8 mouse cellular contexts compared by ENCODE assay signal in genomic region chr15:89429352-89430221, GRCm38 (mm10). TPM values are rescaled to one million over a fixed set of nuclear protein-coding genes. Genes with fewer than 3 reads are reported as not detected.
DNase-seq lines count a peak whose midpoint lies in the region; ATAC-seq and TF ChIP-seq lines count a peak whose summit lies in the region.

TSS of gene C730034F03Rik (plus strand) at chr15:89429589.
TSS of gene Gm44502 (minus strand) at chr15:89429696.
TSS of gene Chkb (minus strand) at chr15:89429908.

- peak; percentile 95 for ATAC-seq in forebrain, postnatal 0 days
- peak; percentile 94 for ATAC-seq in lung, embryonic 15.5 days (ENCODE audit: borderline replicate concordance, extremely low read depth, low FRiP score, low TSS enrichment)

- no peak for TF ChIP-seq CTCF in MEL (IDR thresholded peaks at IDR 0.05 in 2 of 3, conservative IDR thresholded peaks at IDR 0.05 in 1 of 3; ENCODE audit: control insufficient read depth in 1 of 3, insufficient read depth in 1 of 3, low read depth in 2 of 3, low read length in 3 of 3, poor library complexity in 1 of 3, severe bottlenecking in 1 of 3)
- TF ChIP-seq CTCF in cerebellum, adult 2 months (IDR thresholded peaks at IDR 0.05; ENCODE audit: borderline replicate concordance, insufficient read depth, low read depth, low read length), result no peak
- no peak; the same call in 1 of the 2 replicates for TF ChIP-seq CTCF in forebrain, postnatal 0 days (IDR thresholded peaks at IDR 0.05; ENCODE audit: low read depth)

- DNase-seq in MEL (ENCODE audit: low read depth, low spot score), result peak; percentile 95
- peak; percentile 94 to 97 for DNase-seq in cerebellum, adult 2 months
- peak; percentile 95 for DNase-seq in forebrain, postnatal 0 days
- DNase-seq in heart, postnatal 4 days, result peak; percentile 94
- peak; percentile 94 to 96 for DNase-seq in layer of hippocampus, adult 8-10 months (ENCODE audit: low spot score in 2 of 2)
- DNase-seq in ovary, adult 18-20 months (ENCODE audit: low spot score), result peak; percentile 90
- DNase-seq in thymus, postnatal 0 days (ENCODE audit: low spot score), result peak; percentile 93

- H3K27ac ChIP-seq in MEL (ENCODE audit: control insufficient read depth, low read depth, low read length), result peak within 1 kb of the TSS; percentile 94
- H3K27ac ChIP-seq in cerebellum, adult 2 months (ENCODE audit: insufficient read depth, low read length), result peak within 1 kb of the TSS; percentile 77
- peak within 1 kb of the TSS; percentile 89 for H3K27ac ChIP-seq in forebrain, postnatal 0 days (ENCODE audit: low read depth, low read length)
- H3K27ac ChIP-seq in lung, embryonic 15.5 days, result peak within 1 kb of the TSS; percentile 97

- under 1% methylated on average over 70 of the region's 70 CpGs for WGBS in cerebellum, adult 2 months
- under 1% methylated on average over 70 of the region's 70 CpGs for WGBS in forebrain, postnatal 0 days
- WGBS in lung, embryonic 15.5 days, result under 1% methylated on average over 70 of the region's 70 CpGs

- peak within 1 kb of the TSS; percentile 75 to 84 for H3K4me3 ChIP-seq in MEL (ENCODE audit: control insufficient read depth in 1 of 2, insufficient read depth in 1 of 2, low read depth in 2 of 2, low read length in 2 of 2)
- H3K4me3 ChIP-seq in cerebellum, adult 2 months (replicated peaks; ENCODE audit: insufficient read depth, low read depth, low read length), result peak within 1 kb of the TSS; percentile 76
- peak within 1 kb of the TSS; percentile 65 for H3K4me3 ChIP-seq in forebrain, postnatal 0 days (ENCODE audit: low read depth, low read length)
- H3K4me3 ChIP-seq in lung, embryonic 15.5 days, result peak within 1 kb of the TSS; percentile 77

- H3K4me1 ChIP-seq in MEL (ENCODE audit: control insufficient read depth in 1 of 2, insufficient read depth in 2 of 2, low read length in 2 of 2), result peaks cover 0 to 9% of the 10 kb centered on the region in 2 experiments; a peak in 1 of 4 replicates
- H3K4me1 ChIP-seq in cerebellum, adult 2 months (ENCODE audit: control insufficient read depth, insufficient read depth, low read length), result peaks cover 6% of the 10 kb centered on the region; the same call in 1 of the 2 replicates
- H3K4me1 ChIP-seq in forebrain, postnatal 0 days (ENCODE audit: insufficient read depth), result peaks cover 10% of the 10 kb centered on the region; the same call in 1 of the 2 replicates
- H3K4me1 ChIP-seq in lung, embryonic 15.5 days, result peaks cover 13% of the 10 kb centered on the region

- no peak; a peak in 2 of 4 replicates for TF ChIP-seq EP300 in MEL (IDR thresholded peaks at IDR 0.05; ENCODE audit: low read depth in 1 of 2, low read length in 2 of 2)

- H3K4me2 ChIP-seq in forebrain, postnatal 0 days (ENCODE audit: low read depth), result peak within 1 kb of the TSS; percentile 95
- peak within 1 kb of the TSS; percentile 88 for H3K4me2 ChIP-seq in lung, embryonic 15.5 days

- H3K9ac ChIP-seq in MEL (ENCODE audit: control insufficient read depth, low read depth, low read length, poor library complexity, severe bottlenecking), result peak within 1 kb of the TSS; percentile 88
- peak within 1 kb of the TSS; percentile 74 for H3K9ac ChIP-seq in forebrain, postnatal 0 days
- peak within 1 kb of the TSS; percentile 78 for H3K9ac ChIP-seq in lung, embryonic 15.5 days

- TF ChIP-seq RAD21 in MEL (IDR thresholded peaks at IDR 0.05; ENCODE audit: low read depth, low read length), result no peak

- H3K79me2 ChIP-seq in MEL (ENCODE audit: control insufficient read depth, insufficient read depth, low read length, poor library complexity), result no peaks in the 10 kb centered on the region; the same call in 1 of the 2 replicates

- peaks cover 0 to 5% of the 10 kb centered on the region in 2 experiments; a peak in 2 of 4 replicates for H3K36me3 ChIP-seq in MEL (ENCODE audit: control insufficient read depth in 1 of 2, insufficient read depth in 2 of 2, low read length in 2 of 2)
- peaks cover 23% of the 10 kb centered on the region for H3K36me3 ChIP-seq in forebrain, postnatal 0 days (ENCODE audit: insufficient read depth)
- peaks cover 20% of the 10 kb centered on the region for H3K36me3 ChIP-seq in lung, embryonic 15.5 days

- no peaks in the 10 kb centered on the region for H3K9me3 ChIP-seq in MEL (replicated peaks; ENCODE audit: insufficient read depth, low read length)
- no peaks in the 10 kb centered on the region for H3K9me3 ChIP-seq in forebrain, postnatal 0 days (ENCODE audit: low read length)
- no peaks in the 10 kb centered on the region for H3K9me3 ChIP-seq in lung, embryonic 15.5 days

- peak; percentile 60 to 79 for TF ChIP-seq POLR2A in MEL (IDR thresholded peaks at IDR 0.05; ENCODE audit: control insufficient read depth in 1 of 2, insufficient read depth in 1 of 2, low read depth in 1 of 2, low read length in 2 of 2, poor library complexity in 1 of 2)
- peak; percentile 83 for TF ChIP-seq POLR2A in cerebellum, adult 2 months (IDR thresholded peaks at IDR 0.05; ENCODE audit: borderline replicate concordance, insufficient read depth, low read length)

- H3K27me3 ChIP-seq in MEL (ENCODE audit: control insufficient read depth in 1 of 2, insufficient read depth in 2 of 2, low read length in 2 of 2), result no peaks in the 10 kb centered on the region
- H3K27me3 ChIP-seq in cerebellum, adult 2 months (ENCODE audit: control insufficient read depth, insufficient read depth, low read length), result no peaks in the 10 kb centered on the region
- no peaks in the 10 kb centered on the region for H3K27me3 ChIP-seq in forebrain, postnatal 0 days (ENCODE audit: insufficient read depth, low read length)
- H3K27me3 ChIP-seq in lung, embryonic 15.5 days, result no peaks in the 10 kb centered on the region

TF ChIP-seq in MEL, 35 proteins besides CTCF, POLR2A, EP300 and RAD21 (continues in another document):
- TF ChIP-seq UBTF (IDR thresholded peaks at IDR 0.05; ENCODE audit: borderline replicate concordance, insufficient read depth, low read depth, low read length) (no peak), USF2 (IDR thresholded peaks at IDR 0.05; ENCODE audit: borderline replicate concordance in 1 of 2, insufficient read depth in 1 of 2, low read depth in 1 of 2, low read length in 2 of 2) (0 out of 4 replicates have a peak, but pooled peaks of 1 of the 2 experiments have one; percentile 27), POLR2AphosphoS2 (IDR thresholded peaks at IDR 0.05; ENCODE audit: low read length) (peak; percentile 73), BHLHE40 (IDR thresholded peaks at IDR 0.05; ENCODE audit: borderline replicate concordance, low read depth, low read length) (peak; percentile 83), ETS1 (IDR thresholded peaks at IDR 0.05; ENCODE audit: low read depth, low read length) (peak; percentile 60; the same call in 1 of the 2 replicates), MEF2A (IDR thresholded peaks at IDR 0.05; ENCODE audit: extremely low read depth, insufficient replicate concordance, low read depth, low read length, poor library complexity, severe bottlenecking) (no peak), MAZ (IDR thresholded peaks at IDR 0.05; ENCODE audit: low read depth, low read length) (peak; percentile 45; the same call in 1 of the 2 replicates), E2F4 (IDR thresholded peaks at IDR 0.05; ENCODE audit: borderline replicate concordance, low read depth, low read length) (no peak), TCF12 (IDR thresholded peaks at IDR 0.05; ENCODE audit: low read depth, low read length) (peak; percentile 35; the same call in 1 of the 2 replicates), MAX (IDR thresholded peaks at IDR 0.05; ENCODE audit: low read length) (peak; percentile 64), MXI1 (IDR thresholded peaks at IDR 0.05; ENCODE audit: low read depth, low read length) (peak; percentile 69), ZMIZ1 (IDR thresholded peaks at IDR 0.05; ENCODE audit: low read depth, low read length) (peak; percentile 91), JUND (IDR thresholded peaks at IDR 0.05; ENCODE audit: low read depth, low read length) (no peak)

RNA-seq across cellular contexts. Expression of gene C730034F03Rik, which starts in this region (rescaled TPM):
- 2.5 and 3.8 TPM in 2 replicates for total RNA-seq in MEL (2012; rRNA removed)
- 1 to 10 TPM in 1 of 2 experiments, not detected in 1; 1.6 TPM for polyA plus RNA-seq in MEL (2012; ENCODE audit: insufficient read depth in 1 of 2, insufficient read length in 2 of 2, low read depth in 1 of 2, low replicate concordance in 2 of 2, missing spikeins in 1 of 2)
- 4.2 and 4.7 TPM in 2 replicates for polyA plus RNA-seq in cerebellum, adult 2 months (2012; rRNA removed)
- total RNA-seq in forebrain, postnatal 0 days (2014; rRNA removed), result 0.90 and 1.3 TPM in 2 replicates
- polyA plus RNA-seq in forebrain, postnatal 0 days (2015; fragmentation: Nextera tagmentation; extraction: Ambion mirVana), result 1.3 and 2.3 TPM in 2 replicates
- total RNA-seq in heart, postnatal 4 days (2021), result 1 to 10 TPM; 1.1 to 1.8 TPM
- total RNA-seq in layer of hippocampus, adult 8-10 months (2022), result 1 to 10 TPM; 2.6 to 3.4 (median 3.2) TPM
- polyA plus RNA-seq in lung, embryonic 15.5 days (2015; fragmentation: Nextera tagmentation; extraction: Ambion mirVana), result 2.3 and 2.4 TPM in 2 replicates
- polyA plus RNA-seq in thymus, postnatal 0 days (2015; fragmentation: Nextera tagmentation; extraction: Ambion mirVana), result 2.5 and 5.1 TPM in 2 replicates

RNA-seq across cellular contexts. Expression of gene Gm44502, which starts in this region (rescaled TPM):
- total RNA-seq in MEL (2012; rRNA removed), result not detected in 2 replicates
- polyA plus RNA-seq in MEL (2012; ENCODE audit: insufficient read depth in 1 of 2, insufficient read length in 2 of 2, low read depth in 1 of 2, low replicate concordance in 2 of 2, missing spikeins in 1 of 2), result not detected
- polyA plus RNA-seq in cerebellum, adult 2 months (2012; rRNA removed), result 0.15 and 0.51 TPM in 2 replicates
- 1.7 and 1.8 TPM in 2 replicates for total RNA-seq in forebrain, postnatal 0 days (2014; rRNA removed)
- not detected in 2 replicates for polyA plus RNA-seq in forebrain, postnatal 0 days (2015; fragmentation: Nextera tagmentation; extraction: Ambion mirVana)
- total RNA-seq in heart, postnatal 4 days (2021), result 10 to 100 TPM in 1 of 2 experiments, 1 to 10 TPM in 1; 2.1 to 11.6 TPM
- not detected for total RNA-seq in layer of hippocampus, adult 8-10 months (2022)
- 0.40 TPM in 1 of 2 replicates, not detected in the other for polyA plus RNA-seq in lung, embryonic 15.5 days (2015; fragmentation: Nextera tagmentation; extraction: Ambion mirVana)
- polyA plus RNA-seq in thymus, postnatal 0 days (2015; fragmentation: Nextera tagmentation; extraction: Ambion mirVana), result not detected in 2 replicates

RNA-seq across cellular contexts. Expression of gene Chkb, which starts in this region (rescaled TPM):
- 19.3 and 19.5 TPM in 2 replicates for total RNA-seq in MEL (2012; rRNA removed)
- polyA plus RNA-seq in MEL (2012; ENCODE audit: insufficient read depth in 1 of 2, insufficient read length in 2 of 2, low read depth in 1 of 2, low replicate concordance in 2 of 2, missing spikeins in 1 of 2), result 10 to 100 TPM in 1 of 2 experiments, not detected in 1; 51.3 TPM
- 101 and 102 TPM in 2 replicates for polyA plus RNA-seq in cerebellum, adult 2 months (2012; rRNA removed)
- total RNA-seq in forebrain, postnatal 0 days (2014; rRNA removed), result 56.9 and 59.9 TPM in 2 replicates
- 78.2 and 92.4 TPM in 2 replicates for polyA plus RNA-seq in forebrain, postnatal 0 days (2015; fragmentation: Nextera tagmentation; extraction: Ambion mirVana)
- total RNA-seq in heart, postnatal 4 days (2021), result 10 to 100 TPM; 68.2 to 94.0 TPM
- 10 to 100 TPM; 42.9 to 50.3 (median 46.2) TPM for total RNA-seq in layer of hippocampus, adult 8-10 months (2022)
- polyA plus RNA-seq in lung, embryonic 15.5 days (2015; fragmentation: Nextera tagmentation; extraction: Ambion mirVana), result 51.3 and 57.9 TPM in 2 replicates
- polyA plus RNA-seq in thymus, postnatal 0 days (2015; fragmentation: Nextera tagmentation; extraction: Ambion mirVana), result 62.6 and 70.8 TPM in 2 replicates

Comparison
In these comparisons a context has a peak if more than half of its experiments do, and no peak if none do; other contexts are left out.
1. Peak in every context shown above with its lines: DNase-seq, ATAC-seq, H3K4me3 ChIP-seq and H3K27ac ChIP-seq.